In genomic region chr12:103008491-103008890, GRCm38 (mm10) we compare ENCODE assay signal across 16 mouse cellular contexts. TPM values are rescaled to one million over a fixed set of nuclear protein-coding genes. Genes with fewer than 3 reads are reported as not detected.
DNase-seq lines count a peak whose midpoint lies in the region; ATAC-seq and TF ChIP-seq lines count a peak whose summit lies in the region.
"Had no signal": no experiment of that assay in that cellular context is flagged by ENCODE, and none has a peak within 500 bp of the region (broad histone marks: within the 10 kb centered on the region; RNA-seq: fewer than 3 reads in every experiment).

No protein-coding gene starts in this region.

- no peaks in the 10 kb centered on the region for H3K9me3 ChIP-seq in limb, embryonic 14.5 days (ENCODE audit: control insufficient read depth, low read length)
- H3K9me3 ChIP-seq in limb, embryonic 10.5 days (replicated peaks), result no peaks in the 10 kb centered on the region
- H3K9me3 ChIP-seq: hindbrain, embryonic 12.5 days; limb, embryonic 13.5 days had no signal

- 37% methylated on average over 4 of the region's 4 CpGs for WGBS in limb, embryonic 14.5 days
- 69% methylated on average over 4 of the region's 4 CpGs for WGBS in limb, embryonic 10.5 days

- no peaks in the 10 kb centered on the region for H3K27me3 ChIP-seq in limb, embryonic 14.5 days (ENCODE audit: control insufficient read depth, insufficient read depth, low read length)
- no peaks in the 10 kb centered on the region for H3K27me3 ChIP-seq in limb, embryonic 10.5 days (ENCODE audit: low read depth, poor library complexity, severe bottlenecking)
- H3K27me3 ChIP-seq: hindbrain, embryonic 12.5 days; limb, embryonic 13.5 days had no signal

- no peak overlapping the region for H3K9ac ChIP-seq in limb, embryonic 14.5 days (ENCODE audit: low read depth, low read length, severe bottlenecking)
- H3K9ac ChIP-seq: forebrain, postnatal 0 days; hindbrain, embryonic 12.5 days; limb, embryonic 13.5 days had no signal

- ATAC-seq in limb, embryonic 14.5 days (ENCODE audit: low FRiP score, low read depth), result no peak
- ATAC-seq: forebrain, postnatal 0 days had no signal

- H3K4me1 ChIP-seq in limb, embryonic 14.5 days (ENCODE audit: control insufficient read depth, insufficient read depth, low read length), result no peaks in the 10 kb centered on the region
- no peaks in the 10 kb centered on the region for H3K4me1 ChIP-seq in limb, embryonic 10.5 days
- H3K4me1 ChIP-seq: hindbrain, embryonic 12.5 days had no signal

- no peak overlapping the region for H3K27ac ChIP-seq in limb, embryonic 14.5 days (replicated peaks; ENCODE audit: low read depth, low read length)
- H3K27ac ChIP-seq in limb, embryonic 10.5 days, result no peak overlapping the region
- H3K27ac ChIP-seq: heart, adult 2 months; hindbrain, embryonic 12.5 days; left cerebral cortex, adult 2 months; limb, embryonic 13.5 days; macrophage had no signal

- H3K4me3 ChIP-seq in limb, embryonic 14.5 days (replicated peaks; ENCODE audit: low read length), result no peak overlapping the region
- H3K4me3 ChIP-seq in limb, embryonic 10.5 days, result no peak overlapping the region
- H3K4me3 ChIP-seq: heart, adult 2 months; hindbrain, embryonic 12.5 days; left cerebral cortex, adult 2 months; limb, embryonic 13.5 days had no signal

- no peak overlapping the region for H3K4me2 ChIP-seq in limb, embryonic 14.5 days (replicated peaks; ENCODE audit: low read depth, low read length, severe bottlenecking)
- H3K4me2 ChIP-seq: hindbrain, embryonic 12.5 days; limb, embryonic 13.5 days had no signal

- no peaks in the 10 kb centered on the region for H3K36me3 ChIP-seq in limb, embryonic 14.5 days (ENCODE audit: control insufficient read depth, insufficient read depth, low read length)
- no peaks in the 10 kb centered on the region for H3K36me3 ChIP-seq in limb, embryonic 10.5 days
- H3K36me3 ChIP-seq: limb, embryonic 13.5 days had no signal

- no peak for TF ChIP-seq POLR2A in limb, embryonic 14.5 days (IDR thresholded peaks at IDR 0.05; ENCODE audit: borderline replicate concordance, extremely low read depth, insufficient read depth, insufficient read length)

- peak; percentile 38 for DNase-seq in cerebellum, adult 9-10 months
- no peak for DNase-seq in cerebellum, adult 11-12 months
- peak; percentile 17 for DNase-seq in limb, embryonic 14.5 days (ENCODE audit: low spot score)
- no peak for DNase-seq in limb, embryonic 10.5 days (ENCODE audit: low spot score)
- peak; percentile 83 for DNase-seq in MN1 (ENCODE audit: low spot score)
- peak; percentile 22 for DNase-seq in adrenal gland, postnatal 25 days
- no peak for DNase-seq in urinary bladder, postnatal 4 days (ENCODE audit: low spot score in 2 of 2)
- DNase-seq in ovary, postnatal 10 days (ENCODE audit: low spot score), result no peak
- DNase-seq: forebrain, postnatal 0 days; heart, adult 2 months; kidney, adult 11 months; lung, adult 18-20 months had no signal

RNA-seq across cellular contexts. Expression of gene Unc79, which starts 59.8 kb away (rescaled TPM):
- polyA plus RNA-seq in limb, embryonic 14.5 days (2012; rRNA removed), result 0.45 TPM in 2 replicates
- polyA plus RNA-seq in limb, embryonic 14.5 days (2014; fragmentation: Nextera tagmentation; extraction: Ambion mirVana), result 0.04 and 0.19 TPM in 2 replicates
- polyA plus RNA-seq in limb, embryonic 10.5 days (2016; fragmentation: Nextera tagmentation; extraction: Ambion mirVana), result 0.05 TPM in 2 replicates
- 9.0 and 11.2 TPM in 2 replicates for total RNA-seq in adrenal gland, postnatal 25 days (2021)

Comparison
In these comparisons a context has a peak if more than half of its experiments do, and no peak if none do; other contexts are left out.
1. DNase-seq: peak in cerebellum, adult 9-10 months (single experiment), limb, embryonic 14.5 days (single experiment), MN1 (single experiment) and adrenal gland, postnatal 25 days (single experiment); none in cerebellum, adult 11-12 months (single experiment), limb, embryonic 10.5 days (single experiment), urinary bladder, postnatal 4 days (0 of 2) and ovary, postnatal 10 days (single experiment).